Mouse (Mus musculus) spleen, postnatal 4 days (tissue): Measurements from ENCODE around the gene Vash1.

Experiments used
- DNase-seq, 2 experiments: peaks; one replicate each; pipeline ENCODE4 v3.0.0; 2022; ENCODE audit warnings: low spot score in 2 of 2

Vash1 gene

GRCm38 (mm10) chr12:86683698-86684097, 5.2 kb downstream of the Vash1 start:
- no peak for DNase-seq

- DNase-seq, result no peak
These were observed 6.8 kb downstream of the Vash1 start for GRCm38 (mm10) chr12:86685275-86685674.

- no peak for DNase-seq
These were observed 8.2 kb downstream of the Vash1 start for GRCm38 (mm10) chr12:86686551-86687330.

- DNase-seq, result no peak
These were observed 9.0 kb downstream of the Vash1 start for GRCm38 (mm10) chr12:86687445-86687955.

- DNase-seq, result peak in 1 of 2 experiments; percentile 51
These were observed 9.6 kb downstream of the Vash1 start for GRCm38 (mm10) chr12:86687971-86688573.

- no peak for DNase-seq
These were observed 10.4 kb downstream of the Vash1 start for GRCm38 (mm10) chr12:86688917-86689316.

- DNase-seq, result peak in 1 of 2 experiments; percentile 56
These were observed 12.4 kb downstream of the Vash1 start for GRCm38 (mm10) chr12:86690700-86691485.

- DNase-seq, result no peak
These were observed 14.2 kb downstream of the Vash1 start for GRCm38 (mm10) chr12:86692471-86693356.

GRCm38 (mm10) chr12:86693389-86693788, 14.9 kb downstream of the Vash1 start:
- DNase-seq, result no peak

GRCm38 (mm10) chr12:86694441-86694840, 15.9 kb downstream of the Vash1 start:
- DNase-seq, result no peak

GRCm38 (mm10) chr12:86697996-86698395, 19.5 kb downstream of the Vash1 start:
- DNase-seq, result no peak

- DNase-seq, result no peak
These were observed 20.0 kb downstream of the Vash1 start for GRCm38 (mm10) chr12:86698537-86698936.

GRCm38 (mm10) chr12:86699965-86700926, 21.7 kb downstream of the Vash1 start:
- no peak for DNase-seq

GRCm38 (mm10) chr12:86700927-86701310, 22.4 kb downstream of the Vash1 start:
- DNase-seq, result no peak

- DNase-seq, result no peak
These were observed 23.0 kb downstream of the Vash1 start for GRCm38 (mm10) chr12:86701491-86701890.

GRCm38 (mm10) chr12:86702690-86703089, 24.2 kb downstream of the Vash1 start:
- DNase-seq, result no peak

- DNase-seq, result no peak
These were observed 27.3 kb downstream of the Vash1 start for GRCm38 (mm10) chr12:86705843-86706242.

- no peak for DNase-seq
These were observed 35.5 kb downstream of the Vash1 start for GRCm38 (mm10) chr12:86714026-86714425.

- DNase-seq, result peak; percentile 47 to 84
These were observed 36.9 kb downstream of the Vash1 start for GRCm38 (mm10) chr12:86715401-86715800.

GRCm38 (mm10) chr12:86716962-86717361, 38.5 kb downstream of the Vash1 start:
- DNase-seq, result peak in 1 of 2 experiments; percentile 48
